Mouse (Mus musculus) gonadal fat pad, adult 2 months (tissue): ENCODE data around the gene Itfg2. TPM values are rescaled to one million over a fixed set of nuclear protein-coding genes. Genes with fewer than 3 reads are reported as not detected.

Source experiments
- DNase-seq: peaks from one replicate; pipeline ENCODE4 v3.0.0-alpha.2; 2012; ENCODE audit warnings: low read depth
- polyA plus RNA-seq: library from polyadenylated mRNA; depleted of rRNA; stranded (reverse); fragments of >200 nt; gene quantifications from 2 replicates; pipeline ENCODE4 v1.2.3, GENCODE M21; 2012

Gene Itfg2
- polyA plus RNA-seq, 1 experiment, result 23.0 TPM

DNA sequence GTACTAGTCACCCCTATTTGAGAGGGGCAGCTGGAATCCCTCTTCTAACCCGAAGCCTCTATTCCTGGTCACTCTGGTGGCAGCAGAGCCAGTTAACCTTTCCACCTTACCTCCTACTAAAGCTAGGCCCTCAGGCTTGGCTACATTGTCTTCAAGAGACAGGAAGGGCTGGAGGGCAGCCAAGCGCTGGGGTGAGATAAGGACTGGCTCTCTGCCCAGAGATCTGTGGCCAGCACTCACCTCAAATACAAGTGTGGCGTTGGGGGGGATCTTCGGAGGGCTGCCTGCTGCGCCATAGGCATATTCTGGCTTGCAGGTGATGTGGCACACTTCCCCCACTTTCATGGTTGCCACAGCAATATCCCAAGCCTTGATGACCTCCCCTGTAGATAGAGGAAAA is 10.7 kb upstream of the Itfg2 start:
- DNase-seq, result no peak

DNA sequence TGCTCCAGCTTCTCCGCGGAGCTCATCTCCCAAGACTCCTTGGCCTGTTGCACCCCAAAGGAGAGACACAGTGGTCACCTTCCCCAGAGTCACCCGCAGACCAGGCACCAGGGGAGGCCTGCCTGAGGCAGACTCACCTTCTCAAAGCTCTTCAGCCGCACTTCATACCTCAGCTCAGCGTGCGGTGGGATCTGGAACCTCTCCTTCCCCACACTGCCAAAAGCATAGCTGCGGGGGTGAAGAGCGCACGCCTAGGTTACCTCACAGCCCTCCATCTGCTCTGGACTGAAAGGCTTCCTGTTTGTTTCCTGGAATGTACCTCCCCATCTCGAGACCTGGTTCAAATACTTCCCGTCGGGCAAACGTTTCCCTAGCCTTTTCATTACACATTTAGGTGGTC is 8.8 kb upstream of the Itfg2 start:
- no peak for DNase-seq

DNA sequence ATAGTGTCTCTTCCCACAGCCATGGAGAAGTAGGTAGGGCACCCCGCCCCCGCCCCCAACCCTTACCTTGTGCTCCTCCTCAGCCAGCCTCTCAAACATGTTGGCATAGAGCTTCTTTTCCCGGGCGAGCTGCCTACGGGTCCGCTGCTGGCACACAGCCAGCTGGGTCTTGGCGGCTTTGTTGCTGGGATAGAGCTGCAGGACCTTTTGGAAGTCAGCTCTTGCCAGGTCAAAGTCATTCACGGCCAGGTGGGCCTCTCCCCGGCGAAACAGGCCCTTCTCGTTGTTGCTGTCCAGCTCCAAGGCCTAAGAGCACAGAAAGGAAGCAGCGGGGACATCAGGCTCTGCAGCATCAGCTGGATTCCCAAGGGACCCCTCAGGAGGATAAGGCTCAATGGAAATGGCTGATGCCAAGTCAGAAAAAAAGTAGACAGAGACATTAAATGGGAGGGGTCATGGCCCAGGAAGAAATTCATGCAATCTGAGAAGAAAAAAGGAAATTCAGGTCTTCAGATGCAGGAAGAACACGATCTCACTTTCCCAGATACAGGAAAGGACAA is 7.7 kb upstream of the Itfg2 start:
- DNase-seq, result no peak

DNA sequence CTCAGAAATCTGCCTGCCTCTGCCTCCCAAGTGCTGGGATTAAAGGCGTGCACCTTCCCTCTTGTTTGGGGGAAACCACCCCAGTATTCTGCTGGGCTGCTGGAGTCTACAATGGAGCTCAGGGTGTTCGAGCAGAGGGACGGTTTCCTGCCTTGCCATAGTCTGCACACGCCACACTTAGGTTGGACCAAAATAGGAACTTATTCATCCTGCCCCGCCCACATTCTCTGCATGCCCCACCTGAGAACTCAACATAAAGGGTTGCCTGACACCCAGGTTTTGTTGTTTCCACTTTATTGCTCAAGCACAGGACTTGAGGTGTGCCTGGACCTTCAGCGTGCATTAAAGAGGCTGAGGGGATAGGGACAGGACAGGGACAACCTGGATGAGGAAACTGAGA is 5.1 kb upstream of the Itfg2 start:
- DNase-seq, result no peak

DNA sequence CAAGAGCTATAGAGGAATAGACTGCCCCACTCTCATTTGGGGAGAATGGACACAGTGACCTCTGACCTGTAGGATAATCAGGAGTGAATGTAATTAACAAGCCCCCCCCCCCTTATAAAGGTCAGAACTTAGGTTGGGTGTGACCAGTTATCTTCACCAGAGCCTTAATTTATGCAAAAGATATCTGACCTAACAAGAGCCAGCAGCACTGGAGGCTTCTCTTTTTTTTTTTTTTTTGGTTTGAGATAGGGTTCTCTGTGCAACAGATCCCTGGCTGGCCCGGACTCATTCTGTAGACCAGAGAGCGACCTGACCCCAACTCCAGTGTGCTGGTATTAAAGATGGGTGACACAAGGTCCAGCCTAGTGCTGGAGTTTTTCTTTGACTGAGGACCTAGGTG is 4.6 kb upstream of the Itfg2 start:
- DNase-seq, result no peak

DNA sequence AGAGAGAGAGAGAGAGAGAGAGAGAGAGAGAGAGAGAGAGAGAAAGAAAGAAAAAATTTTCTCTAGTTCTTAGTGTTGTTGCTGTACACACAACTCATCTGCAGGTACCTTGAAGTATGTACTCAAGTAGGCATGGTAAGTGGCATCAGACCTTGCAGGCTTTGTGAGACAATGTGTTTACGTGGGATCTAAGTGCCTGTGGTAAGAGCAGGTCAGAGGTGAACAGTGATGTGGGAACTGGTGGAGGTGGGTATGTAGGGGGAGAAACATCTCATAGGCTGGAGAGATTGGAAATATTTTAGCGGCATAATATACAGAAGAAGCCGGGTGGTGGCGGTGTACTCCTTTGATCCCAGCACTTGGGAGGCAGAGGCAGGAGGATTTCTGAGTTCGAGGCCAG is 2.8 kb upstream of the Itfg2 start:
- DNase-seq, result no peak

DNA sequence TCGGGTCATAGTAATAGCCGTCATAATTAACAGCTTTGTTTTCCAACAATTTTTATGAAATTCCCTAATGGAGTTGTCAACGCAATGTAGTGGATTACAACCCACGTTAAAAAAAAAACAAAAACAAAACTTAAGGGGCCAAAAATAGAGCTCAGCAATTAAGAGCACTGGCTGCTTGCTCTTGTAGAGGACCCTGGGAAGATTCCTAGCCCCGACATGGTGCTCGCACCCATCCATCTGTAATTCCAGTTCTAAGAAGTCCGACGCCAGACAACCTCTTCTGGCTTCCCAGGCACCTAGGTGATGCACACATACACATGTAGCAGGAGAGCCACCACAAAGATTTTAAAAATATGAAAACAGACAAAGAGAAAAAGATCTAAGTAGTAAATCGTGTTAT is 315 bp upstream of the Itfg2 start:
- no peak for DNase-seq

DNA sequence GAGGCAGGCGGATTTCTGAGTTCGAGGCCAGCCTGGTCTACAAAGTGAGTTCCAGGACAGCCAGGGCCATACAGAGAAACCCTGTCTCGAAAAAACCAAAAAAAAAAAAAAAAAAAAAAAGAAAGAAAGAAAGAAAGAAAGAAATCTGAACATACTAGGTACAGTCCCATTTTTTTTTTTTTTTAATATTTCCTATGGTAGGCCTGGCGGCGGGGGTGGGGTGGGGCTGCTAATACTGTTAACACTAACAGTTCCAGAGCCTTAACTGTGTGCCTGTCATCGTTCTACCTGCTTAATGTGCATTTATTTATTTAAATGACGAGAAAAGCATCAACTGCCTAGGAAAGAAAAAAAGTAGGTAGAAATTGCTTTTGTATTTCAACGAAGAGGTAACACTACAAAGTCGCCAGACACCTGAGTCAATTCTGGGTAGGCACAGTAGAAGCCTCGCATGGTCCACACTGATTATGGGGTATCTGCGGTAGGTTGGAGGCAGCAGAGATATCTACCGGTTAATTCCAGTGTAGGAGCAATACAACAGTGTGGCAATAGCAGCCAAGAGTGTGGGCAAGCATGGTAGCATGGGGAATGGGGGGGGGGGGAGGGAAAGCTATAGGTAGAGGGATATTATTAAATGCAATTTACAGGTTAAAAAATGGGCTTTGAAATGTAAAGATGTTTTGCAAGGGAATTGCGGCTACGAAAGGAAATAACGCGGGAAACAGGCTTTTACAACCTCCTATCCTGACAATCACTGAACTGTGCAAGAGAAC is 1.0 kb downstream of the Itfg2 start:
- DNase-seq, result no peak

DNA sequence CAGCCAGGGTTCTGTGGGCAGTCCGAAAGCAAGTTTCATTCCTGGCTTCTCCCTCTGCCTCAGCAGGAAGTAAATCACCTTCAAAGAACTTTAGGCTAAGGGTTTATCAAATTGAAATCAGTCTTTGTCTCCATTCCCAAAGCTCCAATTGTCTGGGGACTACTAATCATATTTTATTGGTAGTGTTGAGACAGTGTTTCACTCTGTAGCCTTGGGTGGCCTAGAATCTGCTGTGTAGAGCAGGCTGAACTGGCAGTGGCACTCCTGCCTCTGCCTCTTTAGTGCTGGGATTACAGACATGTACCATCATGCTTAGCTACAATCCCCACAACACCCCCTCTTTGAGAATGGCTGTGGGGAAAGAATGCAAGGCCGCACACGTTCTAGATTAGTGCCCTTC is 3.3 kb downstream of the Itfg2 start:
- DNase-seq, result no peak

DNA sequence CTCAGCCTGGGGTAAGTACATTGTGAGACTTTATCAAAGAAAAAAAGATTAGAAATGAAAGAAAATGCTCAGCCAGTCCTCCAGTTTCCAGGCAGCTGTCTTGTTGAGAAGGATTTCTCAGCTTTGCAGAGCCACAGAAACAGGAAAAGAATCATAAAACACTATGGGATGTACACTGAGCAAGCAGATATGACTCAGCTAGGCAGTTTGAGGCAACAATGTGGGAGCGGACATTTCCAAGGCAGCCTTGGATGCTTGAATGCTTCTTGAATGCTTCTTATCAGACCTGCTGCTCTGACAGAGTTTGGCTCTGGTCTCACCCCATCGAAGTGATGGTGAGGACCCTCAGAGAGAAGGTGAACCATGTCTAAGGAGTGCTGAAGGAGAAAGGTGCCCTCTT is 3.7 kb downstream of the Itfg2 start:
- no peak for DNase-seq

DNA sequence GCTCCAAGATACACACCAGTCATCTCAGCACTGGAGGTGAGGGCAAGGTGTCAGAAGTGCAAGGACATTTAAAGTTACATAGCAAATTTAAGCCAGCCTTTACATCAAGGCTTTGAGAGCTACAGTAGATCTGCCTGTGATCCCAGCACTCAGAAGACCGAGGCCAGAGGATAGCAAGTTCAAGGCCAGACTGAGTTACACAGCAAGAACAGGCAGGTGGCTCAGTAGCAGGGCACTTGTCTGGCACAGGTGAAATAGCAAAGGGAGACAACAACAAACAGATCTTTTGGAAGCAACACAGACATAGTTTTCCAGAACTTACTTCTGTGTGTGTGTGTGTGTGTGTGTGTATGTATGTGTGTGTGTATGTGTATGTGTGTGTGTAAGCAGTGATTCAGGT is 6.7 kb downstream of the Itfg2 start:
- no peak for DNase-seq

DNA sequence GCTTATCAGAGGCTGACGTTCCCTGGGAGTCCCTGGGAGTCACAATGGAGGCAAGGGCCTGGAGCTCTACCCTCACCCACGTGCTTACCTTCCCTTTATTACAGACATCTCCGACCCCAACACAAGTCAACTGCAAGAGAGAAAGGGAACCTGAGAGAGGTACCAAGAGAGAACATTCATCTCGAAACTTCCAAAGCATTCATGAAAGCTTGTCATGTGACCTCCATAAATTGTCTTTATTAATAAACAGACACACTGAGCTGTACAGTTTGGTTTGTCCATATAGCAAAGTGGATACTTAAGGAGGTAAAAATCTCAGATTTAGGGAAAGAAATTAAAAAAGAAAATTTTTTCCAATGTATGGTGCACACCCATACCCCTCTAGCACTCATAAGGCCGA is 8.6 kb downstream of the Itfg2 start:
- no peak for DNase-seq

DNA sequence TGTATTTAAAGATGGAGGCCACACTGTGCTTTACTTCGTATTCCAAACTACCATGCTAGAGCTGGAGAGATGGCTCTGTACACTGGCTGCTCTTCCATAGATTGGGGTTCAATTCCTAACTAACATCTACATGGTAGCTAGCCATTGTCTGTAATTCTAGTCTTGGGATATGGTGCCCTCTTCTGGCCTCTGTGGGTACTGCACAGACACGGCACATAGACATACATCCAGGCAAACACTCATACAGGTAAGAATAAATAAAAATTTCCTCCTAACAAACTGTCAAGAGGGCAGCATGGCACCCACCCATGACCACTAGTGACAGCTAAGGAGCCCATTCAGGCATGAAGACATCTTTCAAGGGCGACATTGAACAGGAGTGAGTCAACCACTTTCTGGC is 13.6 kb downstream of the Itfg2 start:
- no peak for DNase-seq

DNA sequence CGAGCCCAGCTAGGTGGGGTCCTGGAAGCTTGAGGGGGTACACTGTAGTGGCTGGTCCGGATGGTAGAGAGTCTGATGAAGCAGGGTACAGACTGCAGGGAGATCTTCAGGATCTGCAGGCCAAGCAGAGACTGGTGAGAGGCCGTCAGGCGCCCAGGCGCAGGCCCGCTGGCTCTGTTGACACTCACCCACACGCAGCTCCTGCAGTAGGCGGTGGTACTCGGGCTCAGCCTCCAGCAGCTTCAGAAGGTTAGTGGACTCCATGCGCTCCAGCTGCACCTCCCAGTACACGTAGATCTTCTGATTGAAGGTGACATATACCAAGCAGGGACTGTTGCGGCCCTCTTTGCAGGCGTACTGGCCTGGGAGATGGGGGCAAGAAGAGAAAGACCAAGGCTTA is 14.4 kb downstream of the Itfg2 start:
- no peak for DNase-seq

DNA sequence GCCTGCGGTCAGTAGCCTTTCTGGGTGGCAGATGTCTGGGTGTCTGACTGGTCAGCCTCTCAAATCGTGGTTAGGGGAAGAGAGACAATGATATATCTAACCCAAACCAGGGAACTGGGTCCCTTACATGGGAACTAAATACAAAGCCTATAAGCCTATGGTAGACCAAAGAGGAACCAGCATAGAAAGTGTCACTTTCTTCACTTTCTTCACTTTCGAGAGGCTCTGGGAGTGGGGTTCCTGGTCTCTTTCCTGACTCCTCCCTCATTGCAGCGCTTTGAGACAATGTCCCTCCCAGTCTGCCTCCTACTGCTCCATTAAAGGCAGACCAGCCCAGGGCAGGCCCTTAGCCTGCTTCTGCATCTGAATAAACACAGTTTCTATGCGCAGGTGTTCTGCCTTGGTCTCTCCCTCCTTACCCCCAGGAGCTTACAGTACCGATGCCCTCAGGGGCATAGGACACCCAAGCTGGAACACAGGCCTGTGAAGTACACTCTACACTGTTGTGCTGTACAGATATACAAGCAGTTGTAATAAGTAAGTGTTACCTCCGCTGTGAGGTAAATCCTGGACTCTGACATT is 16.1 kb downstream of the Itfg2 start:
- DNase-seq, result no peak

DNA sequence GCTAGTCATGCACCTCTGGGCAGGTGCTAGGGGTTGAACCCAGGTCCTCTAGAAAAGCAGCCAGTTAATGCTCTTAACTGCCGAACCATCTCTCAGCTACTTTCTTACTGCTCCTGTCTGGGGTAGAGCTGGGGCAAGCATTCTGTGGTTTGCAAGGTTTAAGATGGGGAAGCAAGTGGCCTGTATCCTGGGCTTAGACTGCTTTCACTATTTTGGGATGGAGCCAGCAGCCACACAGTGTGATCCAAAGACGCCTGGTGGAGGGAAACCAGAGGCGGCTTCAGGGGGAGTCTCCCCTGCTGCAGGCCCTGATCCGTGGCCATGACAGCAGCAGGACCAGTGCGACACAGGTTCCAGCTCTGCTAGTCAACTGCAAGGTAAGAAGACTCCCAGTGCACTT is 20.0 kb downstream of the Itfg2 start:
- DNase-seq, result no peak

DNA sequence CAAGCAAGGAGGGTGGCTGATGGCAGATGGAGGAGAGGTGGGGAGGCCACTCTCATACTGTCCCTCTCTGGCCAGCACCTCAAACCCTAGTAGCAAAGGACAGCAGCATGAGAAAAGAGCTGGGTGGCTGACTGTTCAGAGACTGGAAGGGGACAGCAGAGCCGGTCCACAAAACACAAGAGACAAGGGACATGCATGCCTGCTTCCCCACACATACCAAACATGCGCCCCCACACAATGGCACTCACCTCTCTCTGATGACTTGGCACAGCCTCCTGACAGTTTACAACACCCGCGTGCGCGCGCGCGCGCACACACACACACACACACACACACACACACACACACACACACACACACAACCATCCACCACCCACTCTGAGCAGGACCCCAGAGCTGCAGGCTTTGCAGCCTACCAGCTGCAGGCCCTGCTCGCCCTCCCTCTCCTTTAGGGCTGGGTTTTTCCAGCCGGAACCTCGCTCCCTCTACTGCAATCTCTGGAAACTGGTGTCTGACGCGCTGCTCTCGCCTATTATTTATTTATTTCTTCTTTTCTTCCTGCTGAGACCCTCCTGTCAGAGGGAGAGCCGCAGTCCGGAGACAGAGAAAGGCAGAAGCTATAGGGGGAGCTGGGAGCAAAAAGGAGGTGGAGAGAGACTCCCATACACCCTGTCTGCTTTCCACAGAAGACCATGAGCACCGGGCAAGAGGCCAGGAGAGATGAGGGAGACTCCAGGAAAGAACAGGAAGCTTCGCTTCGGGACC is 25.1 kb downstream of the Itfg2 start:
- no peak for DNase-seq

DNA sequence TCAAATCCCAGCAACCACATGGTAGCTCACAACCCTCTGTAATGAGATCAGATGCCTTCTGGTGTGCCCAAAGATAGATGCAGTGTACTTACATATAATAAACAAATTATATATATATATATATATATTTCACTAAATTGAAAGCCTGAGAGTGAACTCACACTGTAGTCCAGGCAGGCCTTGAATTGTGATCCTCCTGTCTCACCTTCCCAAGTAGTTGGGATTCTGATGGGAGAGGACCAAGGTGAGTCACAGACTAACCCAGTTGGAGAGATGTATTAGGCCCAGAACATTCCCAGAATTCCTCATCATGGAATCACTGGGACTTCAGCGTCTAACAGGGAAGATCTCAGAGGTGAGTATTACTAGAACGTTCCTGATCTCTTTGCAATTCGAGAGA is 25.7 kb downstream of the Itfg2 start, which contains the start of gene Nrip2:
TSS of gene Nrip2 (plus strand) at position 301 of the 400 bp plus-strand sequence.
- no peak for DNase-seq

DNA sequence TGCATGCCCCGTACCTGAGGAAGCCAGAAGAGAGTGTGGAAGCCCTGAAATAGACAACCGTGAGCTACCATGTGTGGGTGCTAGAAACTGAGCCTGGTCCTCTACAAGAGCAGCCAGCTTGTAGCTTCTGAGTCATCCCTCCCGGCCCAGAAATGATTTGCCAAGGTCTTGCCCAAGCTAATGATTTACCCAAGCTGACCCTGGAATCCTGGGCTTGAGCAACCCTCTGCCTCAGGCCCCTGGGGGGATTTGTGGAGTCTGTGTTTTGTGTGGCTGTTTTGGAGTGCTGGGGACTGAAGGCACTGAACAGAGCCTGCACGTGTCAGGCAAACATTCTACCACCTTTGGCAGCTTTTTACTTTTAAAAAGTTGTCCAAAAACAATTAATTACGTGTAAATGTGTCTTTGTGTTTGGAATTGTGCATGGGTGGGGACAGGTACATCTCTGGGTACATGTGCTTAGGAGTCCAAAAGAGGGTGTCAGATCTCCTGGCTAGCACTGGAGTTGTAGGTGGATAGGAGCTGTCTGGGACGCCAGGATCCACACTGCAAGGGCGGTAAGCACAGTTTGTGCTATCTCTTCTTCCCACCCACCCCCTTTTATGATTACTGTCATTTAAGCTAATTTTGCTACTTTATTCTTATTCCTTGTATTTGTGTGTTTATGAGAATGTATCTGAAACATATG is 27.0 kb downstream of the Itfg2 start:
- DNase-seq, result peak; percentile 93

DNA sequence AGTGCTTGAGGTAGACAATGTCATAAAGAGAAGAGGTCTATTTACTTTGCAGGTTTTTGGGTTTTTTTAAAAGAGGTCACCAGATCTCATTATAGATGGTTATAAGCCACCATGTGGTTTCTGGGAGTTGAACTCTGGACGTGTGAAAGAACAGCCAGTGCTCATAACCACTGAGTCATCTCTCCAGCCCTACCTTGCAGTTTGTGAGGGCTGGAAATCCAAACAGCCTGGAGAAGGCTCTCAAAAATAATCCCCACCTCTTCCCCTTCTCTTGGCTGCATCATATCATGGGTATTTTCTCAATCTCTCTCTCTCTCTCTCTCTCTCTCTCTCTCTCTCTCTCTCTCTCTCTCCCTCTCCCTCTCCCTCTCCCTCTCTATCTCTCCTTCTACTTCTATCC is 34.0 kb downstream of the Itfg2 start:
- DNase-seq, result peak; percentile 71

DNA sequence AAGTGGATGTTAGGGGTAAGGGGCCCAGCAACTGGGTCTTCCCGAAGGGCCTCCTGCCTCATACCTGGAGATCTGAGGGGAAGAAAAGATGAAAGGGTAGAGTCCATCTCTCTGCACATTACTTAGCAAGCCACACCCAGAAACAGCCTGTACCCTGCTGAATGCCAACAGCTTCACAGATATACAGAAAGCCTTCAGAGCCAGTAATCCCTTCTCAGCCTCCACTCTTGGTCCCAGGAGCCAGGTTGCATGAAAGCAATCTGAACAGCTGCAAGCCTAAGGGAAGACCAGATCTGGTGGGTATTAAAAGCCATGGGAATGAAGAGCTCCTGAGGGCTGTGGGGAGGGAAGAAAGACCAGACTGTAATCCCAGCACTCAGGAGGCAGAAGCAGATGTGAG is 35.5 kb downstream of the Itfg2 start:
- peak; percentile 98 for DNase-seq

DNA sequence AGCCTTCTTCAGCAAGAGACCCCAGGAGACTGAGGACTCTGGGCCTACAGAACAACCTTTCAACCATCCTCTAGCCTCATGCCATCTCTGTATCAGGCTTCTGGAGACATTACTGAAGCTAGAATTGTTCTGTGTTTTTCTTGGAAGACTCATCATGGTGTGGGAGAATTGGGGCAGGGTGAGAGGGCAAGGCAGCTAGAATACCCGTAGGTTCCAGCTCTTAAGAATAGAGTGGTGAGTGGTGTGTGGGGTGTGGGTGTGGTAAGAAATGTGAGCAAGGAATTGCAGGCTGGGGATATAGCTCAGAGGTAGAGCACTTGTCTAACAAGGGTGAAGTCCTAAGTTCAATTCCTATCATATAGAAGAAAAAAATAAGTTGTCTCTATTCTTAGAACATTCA is 39.7 kb downstream of the Itfg2 start:
- DNase-seq, result peak; percentile 75
